Mouse (Mus musculus): Measurements from ENCODE around the gene Kctd2.
"Not testable (repeated sequence)": the region's sequence is repeated elsewhere in the genome, so short reads cannot be mapped to it uniquely, and the experiment has no call there.

The Kctd2 gene

GRCm38 (mm10) chr11:115467217-115467618 lies 47.3 kb downstream of the Kctd2 start:
- in situ Hi-C loops (cut with MboI; ENCODE audit: low sequenced_read_pairs) = no loop called here

GRCm38 (mm10) chr11:115472183-115472582 lies 52.3 kb downstream of the Kctd2 start:
- in situ Hi-C loops (cut with MboI; ENCODE audit: low sequenced_read_pairs) = no loop called here

- in situ Hi-C loops (cut with MboI; ENCODE audit: low sequenced_read_pairs) = no loop called here
Observed at GRCm38 (mm10) chr11:115473626-115474275, 53.8 kb downstream of the Kctd2 start.

GRCm38 (mm10) chr11:115475025-115475757 lies 55.3 kb downstream of the Kctd2 start, which contains the start of gene Armc7:
Gene Armc7, plus strand, starts transcription at chr11:115475667.
- in situ Hi-C loops (cut with MboI; ENCODE audit: low sequenced_read_pairs) = no loop called here

GRCm38 (mm10) chr11:115475758-115476237 lies 55.9 kb downstream of the Kctd2 start:
- in situ Hi-C loops (cut with MboI; ENCODE audit: low sequenced_read_pairs) = no loop called here

- in situ Hi-C loops (cut with MboI; ENCODE audit: low sequenced_read_pairs) = not testable (repeated sequence)
Observed at GRCm38 (mm10) chr11:115476630-115477029, 56.7 kb downstream of the Kctd2 start.

GRCm38 (mm10) chr11:115477388-115477787 lies 57.5 kb downstream of the Kctd2 start:
- in situ Hi-C loops (cut with MboI; ENCODE audit: low sequenced_read_pairs) = not testable (repeated sequence)

GRCm38 (mm10) chr11:115478296-115478938 lies 58.5 kb downstream of the Kctd2 start:
- in situ Hi-C loops (cut with MboI; ENCODE audit: low sequenced_read_pairs) = no loop called here

Measured in CH12F3 (cell line).